Mouse (Mus musculus): ENCODE results near the gene Map4k4. TPM values are rescaled to one million over a fixed set of nuclear protein-coding genes. Genes with fewer than 3 reads are reported as not detected.

The Map4k4 gene
- polyA plus RNA-seq, 1 experiment from 2014 or later: 49.5 TPM

GRCm38 (mm10) chr1:39990041-39990440 lies 89.3 kb downstream of the Map4k4 start:
- Histone ChIP-seq H3K27me3 (replicated peaks; ENCODE audit: control insufficient read depth, insufficient read depth, low read length) (no peaks in the 10 kb centered on the region), H3K27ac (ENCODE audit: low read length) (no peak overlapping the region), H3K4me2 (ENCODE audit: low read length) (no peak overlapping the region), H3K4me3 (replicated peaks; ENCODE audit: low read length) (no peak overlapping the region), H3K9ac (replicated peaks; ENCODE audit: low read depth, low read length) (no peak overlapping the region), H3K4me1 (replicated peaks; ENCODE audit: control insufficient read depth, insufficient read depth, low read length) (no peaks in the 10 kb centered on the region), H3K36me3 (ENCODE audit: control insufficient read depth, insufficient read depth) (peaks cover 44% of the 10 kb centered on the region), H3K9me3 (ENCODE audit: control insufficient read depth, low read length) (no peaks in the 10 kb centered on the region)
- ATAC-seq: no peak
- 92% methylated on average over 9 of the region's 9 CpGs for WGBS

- Histone ChIP-seq H3K27ac (ENCODE audit: low read length) (no peak overlapping the region), H3K27me3 (replicated peaks; ENCODE audit: control insufficient read depth, insufficient read depth, low read length) (no peaks in the 10 kb centered on the region), H3K9me3 (ENCODE audit: control insufficient read depth, low read length) (no peaks in the 10 kb centered on the region), H3K4me2 (ENCODE audit: low read length) (no peak overlapping the region), H3K9ac (replicated peaks; ENCODE audit: low read depth, low read length) (no peak overlapping the region), H3K4me1 (replicated peaks; ENCODE audit: control insufficient read depth, insufficient read depth, low read length) (no peaks in the 10 kb centered on the region), H3K4me3 (replicated peaks; ENCODE audit: low read length) (no peak overlapping the region), H3K36me3 (ENCODE audit: control insufficient read depth, insufficient read depth) (peaks cover 35% of the 10 kb centered on the region)
- ATAC-seq: no peak
- 89% methylated on average over 7 of the region's 7 CpGs for WGBS
Observed at GRCm38 (mm10) chr1:39993921-39994320, 93.2 kb downstream of the Map4k4 start.

GRCm38 (mm10) chr1:39995593-39995992 lies 94.9 kb downstream of the Map4k4 start:
- Histone ChIP-seq H3K9ac (replicated peaks; ENCODE audit: low read depth, low read length) (no peak overlapping the region), H3K9me3 (ENCODE audit: control insufficient read depth, low read length) (no peaks in the 10 kb centered on the region), H3K4me2 (ENCODE audit: low read length) (no peak overlapping the region), H3K27me3 (replicated peaks; ENCODE audit: control insufficient read depth, insufficient read depth, low read length) (no peaks in the 10 kb centered on the region), H3K4me3 (replicated peaks; ENCODE audit: low read length) (no peak overlapping the region), H3K27ac (ENCODE audit: low read length) (no peak overlapping the region), H3K36me3 (ENCODE audit: control insufficient read depth, insufficient read depth) (peaks cover 21% of the 10 kb centered on the region), H3K4me1 (replicated peaks; ENCODE audit: control insufficient read depth, insufficient read depth, low read length) (no peaks in the 10 kb centered on the region)
- no peak for ATAC-seq
- 74% methylated on average over 2 of the region's 2 CpGs for WGBS

GRCm38 (mm10) chr1:40000476-40000875 lies 99.8 kb downstream of the Map4k4 start:
- peaks cover 30% of the 10 kb centered on the region for H3K36me3 ChIP-seq (ENCODE audit: control insufficient read depth, insufficient read depth)
- no peaks in the 10 kb centered on the region for H3K27me3 ChIP-seq (replicated peaks; ENCODE audit: control insufficient read depth, insufficient read depth, low read length)
- H3K4me1 ChIP-seq (replicated peaks; ENCODE audit: control insufficient read depth, insufficient read depth, low read length): no peaks in the 10 kb centered on the region
- no peak for ATAC-seq
- no peak overlapping the region for H3K9ac ChIP-seq (replicated peaks; ENCODE audit: low read depth, low read length)
- no peak overlapping the region for H3K4me2 ChIP-seq (ENCODE audit: low read length)
- H3K9me3 ChIP-seq (ENCODE audit: control insufficient read depth, low read length): no peaks in the 10 kb centered on the region
- no peak overlapping the region for H3K4me3 ChIP-seq (replicated peaks; ENCODE audit: low read length)
- H3K27ac ChIP-seq (ENCODE audit: low read length): no peak overlapping the region
- 82% methylated on average over 16 of the region's 16 CpGs for WGBS

GRCm38 (mm10) chr1:40000899-40001298 lies 100.2 kb downstream of the Map4k4 start:
- Histone ChIP-seq H3K9ac (replicated peaks; ENCODE audit: low read depth, low read length) (no peak overlapping the region), H3K36me3 (ENCODE audit: control insufficient read depth, insufficient read depth) (peaks cover 34% of the 10 kb centered on the region), H3K4me1 (replicated peaks; ENCODE audit: control insufficient read depth, insufficient read depth, low read length) (no peaks in the 10 kb centered on the region), H3K4me2 (ENCODE audit: low read length) (no peak overlapping the region), H3K27ac (ENCODE audit: low read length) (no peak overlapping the region), H3K4me3 (replicated peaks; ENCODE audit: low read length) (no peak overlapping the region), H3K9me3 (ENCODE audit: control insufficient read depth, low read length) (no peaks in the 10 kb centered on the region), H3K27me3 (replicated peaks; ENCODE audit: control insufficient read depth, insufficient read depth, low read length) (no peaks in the 10 kb centered on the region)
- ATAC-seq: no peak
- 69% methylated on average over 5 of the region's 5 CpGs for WGBS

GRCm38 (mm10) chr1:40002129-40002727 lies 101.5 kb downstream of the Map4k4 start:
- Histone ChIP-seq H3K9me3 (ENCODE audit: control insufficient read depth, low read length) (no peaks in the 10 kb centered on the region), H3K4me2 (ENCODE audit: low read length) (no peak overlapping the region), H3K27ac (ENCODE audit: low read length) (no peak overlapping the region), H3K4me3 (replicated peaks; ENCODE audit: low read length) (no peak overlapping the region), H3K9ac (replicated peaks; ENCODE audit: low read depth, low read length) (no peak overlapping the region), H3K36me3 (ENCODE audit: control insufficient read depth, insufficient read depth) (peaks cover 41% of the 10 kb centered on the region), H3K27me3 (replicated peaks; ENCODE audit: control insufficient read depth, insufficient read depth, low read length) (no peaks in the 10 kb centered on the region), H3K4me1 (replicated peaks; ENCODE audit: control insufficient read depth, insufficient read depth, low read length) (no peaks in the 10 kb centered on the region)
- WGBS: 84% methylated on average over 4 of the region's 4 CpGs
- ATAC-seq: no peak

- Histone ChIP-seq H3K4me1 (replicated peaks; ENCODE audit: control insufficient read depth, insufficient read depth, low read length) (no peaks in the 10 kb centered on the region), H3K4me3 (replicated peaks; ENCODE audit: low read length) (no peak overlapping the region), H3K4me2 (ENCODE audit: low read length) (no peak overlapping the region), H3K9me3 (ENCODE audit: control insufficient read depth, low read length) (no peaks in the 10 kb centered on the region), H3K9ac (replicated peaks; ENCODE audit: low read depth, low read length) (no peak overlapping the region), H3K36me3 (ENCODE audit: control insufficient read depth, insufficient read depth) (peaks cover 62% of the 10 kb centered on the region), H3K27ac (ENCODE audit: low read length) (no peak overlapping the region), H3K27me3 (replicated peaks; ENCODE audit: control insufficient read depth, insufficient read depth, low read length) (no peaks in the 10 kb centered on the region)
- 97% methylated on average over 4 of the region's 4 CpGs for WGBS
- ATAC-seq: peak; percentile 45
Observed at GRCm38 (mm10) chr1:40006043-40006651, 105.4 kb downstream of the Map4k4 start.

GRCm38 (mm10) chr1:40007962-40008471 lies 107.3 kb downstream of the Map4k4 start:
- Histone ChIP-seq H3K4me2 (ENCODE audit: low read length) (no peak overlapping the region), H3K9me3 (ENCODE audit: control insufficient read depth, low read length) (no peaks in the 10 kb centered on the region), H3K36me3 (ENCODE audit: control insufficient read depth, insufficient read depth) (peaks cover 66% of the 10 kb centered on the region), H3K27me3 (replicated peaks; ENCODE audit: control insufficient read depth, insufficient read depth, low read length) (no peaks in the 10 kb centered on the region), H3K9ac (replicated peaks; ENCODE audit: low read depth, low read length) (no peak overlapping the region), H3K27ac (ENCODE audit: low read length) (no peak overlapping the region), H3K4me3 (replicated peaks; ENCODE audit: low read length) (no peak overlapping the region), H3K4me1 (replicated peaks; ENCODE audit: control insufficient read depth, insufficient read depth, low read length) (no peaks in the 10 kb centered on the region)
- WGBS: 80% methylated on average over 17 of the region's 17 CpGs
- no peak for ATAC-seq

GRCm38 (mm10) chr1:40012696-40013095 lies 112.0 kb downstream of the Map4k4 start:
- Histone ChIP-seq H3K4me2 (ENCODE audit: low read length) (no peak overlapping the region), H3K27me3 (replicated peaks; ENCODE audit: control insufficient read depth, insufficient read depth, low read length) (no peaks in the 10 kb centered on the region), H3K4me1 (replicated peaks; ENCODE audit: control insufficient read depth, insufficient read depth, low read length) (no peaks in the 10 kb centered on the region), H3K9me3 (ENCODE audit: control insufficient read depth, low read length) (no peaks in the 10 kb centered on the region), H3K27ac (ENCODE audit: low read length) (no peak overlapping the region), H3K36me3 (ENCODE audit: control insufficient read depth, insufficient read depth) (peaks cover 66% of the 10 kb centered on the region), H3K9ac (replicated peaks; ENCODE audit: low read depth, low read length) (no peak overlapping the region), H3K4me3 (replicated peaks; ENCODE audit: low read length) (no peak overlapping the region)
- ATAC-seq: no peak
- WGBS: 93% methylated on average over 8 of the region's 8 CpGs
